In genomic region chr7:98893144-98893543, GRCm38 (mm10) we compare ENCODE assay signal across 26 mouse cellular contexts. TPM values are rescaled to one million over a fixed set of nuclear protein-coding genes. Genes with fewer than 3 reads are reported as not detected.
"Had no signal": no experiment of that assay in that cellular context is flagged by ENCODE, and none has a peak within 500 bp of the region (broad histone marks: within the 10 kb centered on the region; RNA-seq: fewer than 3 reads in every experiment).

No protein-coding gene starts in this region.

- H3K27ac ChIP-seq: gastrocnemius, adult 2 months; heart, adult 2 months; heart, embryonic 13.5 days; heart, embryonic 15.5 days; hindbrain, embryonic 10.5 days; hindbrain, embryonic 12.5 days; hindbrain, embryonic 14.5 days; intestine, embryonic 15.5 days; layer of hippocampus, adult 2 months; left cerebral cortex, adult 2 months; limb, embryonic 13.5 days; limb, embryonic 15.5 days; liver, embryonic 12.5 days had no signal

- H3K27me3 ChIP-seq: heart, embryonic 13.5 days; heart, embryonic 15.5 days; hindbrain, embryonic 12.5 days; intestine, embryonic 15.5 days; limb, embryonic 15.5 days; liver, embryonic 12.5 days had no signal

- H3K4me3 ChIP-seq: gastrocnemius, adult 2 months; heart, adult 2 months; heart, embryonic 13.5 days; heart, embryonic 15.5 days; hindbrain, embryonic 10.5 days; hindbrain, embryonic 12.5 days; intestine, embryonic 15.5 days; layer of hippocampus, adult 2 months; left cerebral cortex, adult 2 months; limb, embryonic 13.5 days; limb, embryonic 15.5 days; liver, embryonic 12.5 days had no signal

- H3K36me3 ChIP-seq: heart, embryonic 15.5 days; hindbrain, embryonic 12.5 days; intestine, embryonic 15.5 days had no signal

- DNase-seq: gastrocnemius, adult 2 months; gastrocnemius, postnatal 10 days; gastrocnemius, postnatal 25 days; heart, adult 2 months; heart, postnatal 14 days; heart, postnatal 36 days; kidney, adult 18-20 months; kidney, adult 8-10 months; kidney, postnatal 10 days; kidney, postnatal 25 days; kidney, postnatal 4 days had no signal

- H3K9me3 ChIP-seq: heart, embryonic 13.5 days; heart, embryonic 15.5 days; hindbrain, embryonic 10.5 days; hindbrain, embryonic 12.5 days; intestine, embryonic 15.5 days; limb, embryonic 13.5 days; limb, embryonic 15.5 days; liver, embryonic 12.5 days had no signal

- ATAC-seq: hindbrain, embryonic 16.5 days; inflammation-experienced regulatory T-cells, adult 6 months; intestine, embryonic 15.5 days; intestine, postnatal 0 days; liver, embryonic 12.5 days had no signal

- H3K4me2 ChIP-seq: heart, embryonic 11.5 days; heart, embryonic 13.5 days; heart, embryonic 15.5 days; hindbrain, embryonic 12.5 days; hindbrain, embryonic 14.5 days; intestine, embryonic 15.5 days; limb, embryonic 13.5 days; limb, embryonic 15.5 days; liver, embryonic 12.5 days had no signal

- H3K9ac ChIP-seq: heart, embryonic 13.5 days; heart, embryonic 15.5 days; hindbrain, embryonic 12.5 days; hindbrain, embryonic 14.5 days; intestine, embryonic 15.5 days; limb, embryonic 13.5 days; limb, embryonic 15.5 days; liver, embryonic 12.5 days had no signal

RNA-seq across cellular contexts. Expression of gene Wnt11, which starts 58.2 kb away (rescaled TPM):
- polyA plus RNA-seq: inflammation-experienced regulatory T-cells, adult 6 months had no signal
